Comparison of ENCODE assay signal across 8 mouse cellular contexts in the genomic region with DNA sequence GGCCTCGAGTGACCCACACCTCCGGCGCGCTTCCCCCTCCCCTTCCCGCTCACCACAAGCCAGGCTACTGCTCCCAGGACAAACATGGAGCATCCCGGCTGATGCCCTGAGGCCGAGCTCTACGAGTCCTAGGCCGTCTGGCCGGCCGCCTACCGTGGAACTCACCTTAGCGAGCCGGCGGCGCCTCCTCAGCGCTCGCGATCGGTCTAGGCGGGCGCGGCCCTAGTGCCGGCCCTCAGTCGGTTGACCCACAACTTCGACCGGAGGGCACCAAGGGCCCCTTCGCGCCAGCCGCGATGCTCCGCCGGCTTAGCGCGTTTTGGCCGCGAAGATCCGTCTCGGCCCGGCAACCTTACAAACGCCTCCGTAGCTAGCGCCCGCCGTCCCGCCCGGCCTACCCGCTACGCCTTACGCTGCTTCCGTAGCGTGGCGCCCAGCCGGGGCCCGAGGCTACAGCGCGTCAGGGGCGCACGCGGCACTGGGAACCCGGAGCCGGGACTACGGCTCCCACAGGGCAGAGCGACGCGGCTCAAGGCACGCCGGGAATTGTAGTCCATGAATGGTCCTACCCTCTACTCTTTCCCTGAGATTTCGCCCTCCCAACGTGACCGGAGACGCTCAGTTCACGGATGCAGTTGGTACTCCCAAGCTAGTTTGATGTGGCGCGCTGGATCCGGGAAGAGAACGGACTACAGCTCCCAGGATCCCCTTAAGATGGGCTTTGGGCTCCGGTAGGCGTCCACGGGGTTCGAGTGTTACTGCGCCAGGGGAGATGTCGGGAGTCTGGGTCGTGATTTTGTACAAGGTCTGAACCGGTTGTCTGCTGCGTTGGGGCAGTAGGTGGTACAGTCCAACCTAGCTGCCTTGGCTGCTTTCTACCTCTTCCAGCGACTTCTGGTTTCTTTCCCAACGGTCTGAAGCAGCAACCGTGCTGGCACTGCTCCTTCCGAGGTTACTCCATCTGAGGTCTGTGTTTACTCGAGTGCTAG. TPM values are rescaled to one million over a fixed set of nuclear protein-coding genes. Genes with fewer than 3 reads are reported as not detected.
A peak's percentile ranks its signal among the peaks of the same experiment; 100 is the strongest.
DNase-seq lines count a peak whose midpoint lies in the region; ATAC-seq and TF ChIP-seq lines count a peak whose summit lies in the region.

A gene (minus strand): TSS at position 491 of the 989 bp plus-strand sequence.

- H3K4me3 ChIP-seq in C2C12 (ENCODE audit: insufficient read depth, poor library complexity, severe bottlenecking) (peak within 1 kb of the TSS; percentile 86), myocyte (peak within 1 kb of the TSS; percentile 57)
- H3K4me3 ChIP-seq in erythroblast, embryonic 14.5 days (replicated peaks) = peak within 1 kb of the TSS; percentile 84
- H3K4me3 ChIP-seq in heart, embryonic 11.5 days (ENCODE audit: low read depth, low read length) = peak within 1 kb of the TSS; percentile 65
- peak within 1 kb of the TSS; percentile 83 for H3K4me3 ChIP-seq in kidney, embryonic 16.5 days (ENCODE audit: low read length)
- H3K4me3 ChIP-seq in liver, adult 2 months (ENCODE audit: insufficient read depth, low read depth, low read length) = peak within 1 kb of the TSS; percentile 69

- peaks cover 48% of the 10 kb centered on the region for H3K79me2 ChIP-seq in C2C12 (ENCODE audit: control insufficient read depth, insufficient read depth)
- peaks cover 22% of the 10 kb centered on the region for H3K79me2 ChIP-seq in liver, adult 2 months (ENCODE audit: control insufficient read depth, insufficient read depth, low read length)
- H3K79me2 ChIP-seq in myocyte (ENCODE audit: control insufficient read depth, insufficient read depth) = peaks cover 25% of the 10 kb centered on the region

- peak; percentile 99 for DNase-seq in brain, embryonic 14.5 days (ENCODE audit: low read depth)
- DNase-seq in liver, adult 2 months (ENCODE audit: extremely low read depth, low read depth, low spot score) = peak; percentile 92
- peak; percentile 92 for DNase-seq in splenic B cell, adult 2 months (ENCODE audit: low read depth, low spot score)

- H3K9ac ChIP-seq in heart, embryonic 11.5 days (ENCODE audit: low read depth, low read length) = peak within 1 kb of the TSS; percentile 87
- peak within 1 kb of the TSS; percentile 89 for H3K9ac ChIP-seq in kidney, embryonic 16.5 days (replicated peaks; ENCODE audit: low read length)
- H3K9ac ChIP-seq in liver, adult 2 months (ENCODE audit: low read depth, low read length) = peak within 1 kb of the TSS; percentile 74

- H3K4me1 ChIP-seq in erythroblast, embryonic 14.5 days (ENCODE audit: control insufficient read depth) = peaks cover 62% of the 10 kb centered on the region
- peaks cover 13% of the 10 kb centered on the region for H3K4me1 ChIP-seq in heart, embryonic 11.5 days (ENCODE audit: control insufficient read depth, insufficient read depth, low read length)
- peaks cover 16% of the 10 kb centered on the region for H3K4me1 ChIP-seq in kidney, embryonic 16.5 days (ENCODE audit: insufficient read depth, low read length)
- H3K4me1 ChIP-seq in liver, adult 2 months (ENCODE audit: control insufficient read depth, insufficient read depth, low read length) = peaks cover 11% of the 10 kb centered on the region

- peaks cover 44% of the 10 kb centered on the region for H3K79me3 ChIP-seq in C2C12 (ENCODE audit: low read depth)

- no peaks in the 10 kb centered on the region for H3K9me3 ChIP-seq in erythroblast, embryonic 14.5 days (ENCODE audit: control insufficient read depth, low read length)
- H3K9me3 ChIP-seq in heart, embryonic 11.5 days (replicated peaks; ENCODE audit: control insufficient read depth, low read length) = no peaks in the 10 kb centered on the region
- no peaks in the 10 kb centered on the region for H3K9me3 ChIP-seq in kidney, embryonic 16.5 days (ENCODE audit: low read length)

- H3K4me2 ChIP-seq in heart, embryonic 11.5 days = peak within 1 kb of the TSS; percentile 89
- H3K4me2 ChIP-seq in kidney, embryonic 16.5 days (replicated peaks; ENCODE audit: low read depth, low read length) = peak within 1 kb of the TSS; percentile 76
- peak within 1 kb of the TSS; percentile 96 for H3K4me2 ChIP-seq in myocyte (ENCODE audit: low read depth)

- peak; percentile 74; the same call in 1 of the 2 replicates for TF ChIP-seq POLR2A in brain, embryonic 14.5 days (IDR thresholded peaks at IDR 0.05; ENCODE audit: borderline replicate concordance, extremely low read depth, insufficient read depth, insufficient read length, poor library complexity, severe bottlenecking)
- 0 out of 2 replicates have a peak, but pooled peaks have one; percentile 55 for TF ChIP-seq POLR2A in liver, adult 2 months (IDR thresholded peaks at IDR 0.05; ENCODE audit: extremely low read depth, insufficient read depth, low read length)
- peak; percentile 84 for TF ChIP-seq POLR2A in myocyte (IDR thresholded peaks at IDR 0.05; ENCODE audit: insufficient read length, low read depth)

- peak; percentile 97 for ATAC-seq in heart, embryonic 11.5 days (replicated peaks; ENCODE audit: insufficient number of reproducible peaks, low FRiP score, low TSS enrichment)
- peak; percentile 99 for ATAC-seq in kidney, embryonic 16.5 days (ENCODE audit: low FRiP score, low TSS enrichment)

- peaks cover 5% of the 10 kb centered on the region for H3K36me3 ChIP-seq in C2C12 (ENCODE audit: control insufficient read depth, insufficient read depth)
- peaks cover 30% of the 10 kb centered on the region for H3K36me3 ChIP-seq in erythroblast, embryonic 14.5 days (ENCODE audit: control insufficient read depth)
- peaks cover 2% of the 10 kb centered on the region for H3K36me3 ChIP-seq in heart, embryonic 11.5 days (ENCODE audit: control insufficient read depth, insufficient read depth, low read length)
- H3K36me3 ChIP-seq in kidney, embryonic 16.5 days (ENCODE audit: insufficient read depth, low read length) = peaks cover 8% of the 10 kb centered on the region
- H3K36me3 ChIP-seq in liver, adult 2 months (ENCODE audit: control insufficient read depth, insufficient read depth, low read length) = no peaks in the 10 kb centered on the region
- H3K36me3 ChIP-seq in myocyte (ENCODE audit: control insufficient read depth, insufficient read depth) = no peaks in the 10 kb centered on the region
- no peaks in the 10 kb centered on the region for H3K36me3 ChIP-seq in splenic B cell, adult 2 months (ENCODE audit: control insufficient read depth, insufficient read depth, low read length, poor library complexity, severe bottlenecking)

- no peak for TF ChIP-seq CTCF in C2C12 (IDR thresholded peaks at IDR 0.05; ENCODE audit: control insufficient read depth, insufficient read depth, insufficient read length)
- no peak for TF ChIP-seq CTCF in brain, embryonic 14.5 days (IDR thresholded peaks at IDR 0.05; ENCODE audit: borderline replicate concordance, extremely low read depth, insufficient read depth, insufficient read length)
- TF ChIP-seq CTCF in liver, adult 2 months (IDR thresholded peaks at IDR 0.05; ENCODE audit: low read depth, low read length) = no peak

- H3ac ChIP-seq in C2C12 (ENCODE audit: control insufficient read depth, insufficient read length, low read depth) (peak within 1 kb of the TSS; percentile 74), myocyte (ENCODE audit: control insufficient read depth, insufficient read length) (peak within 1 kb of the TSS; percentile 48)

- under 1% methylated on average over 91 of the region's 91 CpGs for WGBS in heart, embryonic 11.5 days (ENCODE audit: insufficient replicate concordance)
- WGBS in kidney, embryonic 16.5 days = under 1% methylated on average over 91 of the region's 91 CpGs
- WGBS in liver, adult 2 months = under 1% methylated on average over 91 of the region's 91 CpGs

- H3K27me3 ChIP-seq in C2C12 (ENCODE audit: control insufficient read depth, insufficient read depth, insufficient read length) (no peaks in the 10 kb centered on the region), myocyte (ENCODE audit: control insufficient read depth, insufficient read depth, insufficient read length) (no peaks in the 10 kb centered on the region)
- H3K27me3 ChIP-seq in erythroblast, embryonic 14.5 days (ENCODE audit: control insufficient read depth) = peaks cover 15% of the 10 kb centered on the region
- H3K27me3 ChIP-seq in heart, embryonic 11.5 days (ENCODE audit: control insufficient read depth, insufficient read depth, low read length) = no peaks in the 10 kb centered on the region
- no peaks in the 10 kb centered on the region for H3K27me3 ChIP-seq in kidney, embryonic 16.5 days (ENCODE audit: insufficient read depth, low read length)
- H3K27me3 ChIP-seq in liver, adult 2 months (ENCODE audit: control insufficient read depth, insufficient read depth, low read length) = no peaks in the 10 kb centered on the region
- H3K27me3 ChIP-seq in splenic B cell, adult 2 months (ENCODE audit: control insufficient read depth, insufficient read depth, low read length, poor library complexity, severe bottlenecking) = no peaks in the 10 kb centered on the region

- H3K27ac ChIP-seq in heart, embryonic 11.5 days (ENCODE audit: low read depth, low read length) = peak within 1 kb of the TSS; percentile 62
- H3K27ac ChIP-seq in kidney, embryonic 16.5 days (ENCODE audit: low read length) = peak within 1 kb of the TSS; percentile 89
- peak within 1 kb of the TSS; percentile 71 for H3K27ac ChIP-seq in liver, adult 2 months (replicated peaks; ENCODE audit: insufficient read depth, low read depth, low read length)

TF ChIP-seq in C2C12, 6 proteins besides CTCF, POLR2A, EP300 and RAD21 (continues in another document):
- TF ChIP-seq FOSL1 (IDR thresholded peaks at IDR 0.05; ENCODE audit: insufficient read depth, low read length, poor library complexity, severe bottlenecking) (no peak), MYOD1 (IDR thresholded peaks at IDR 0.05; ENCODE audit: control insufficient read depth, insufficient read length, low read depth) (no peak), MYOG (IDR thresholded peaks at IDR 0.05; ENCODE audit: control insufficient read depth, extremely low read depth, insufficient read length) (no peak), CEBPB (IDR thresholded peaks at IDR 0.05; ENCODE audit: low read depth) (no peak)

TF ChIP-seq in myocyte, 11 proteins besides CTCF, POLR2A, EP300 and RAD21 (continues in another document):
- peak; percentile 39 for TF ChIP-seq USF1 (IDR thresholded peaks at IDR 0.05; ENCODE audit: low read depth)
- TF ChIP-seq E2F4 (IDR thresholded peaks at IDR 0.05; ENCODE audit: insufficient read depth) = no peak
- peak; percentile 58 for TF ChIP-seq SRF (IDR thresholded peaks at IDR 0.05; ENCODE audit: control insufficient read depth, insufficient read length, low read depth)
- TF ChIP-seq MYOG (IDR thresholded peaks at IDR 0.05; ENCODE audit: control insufficient read depth in 1 of 3, insufficient read depth in 1 of 3, insufficient read length in 2 of 3, low read depth in 2 of 3) = no peak

RNA-seq across cellular contexts. Expression of the gene that starts here (rescaled TPM):
- polyA plus RNA-seq in C2C12 (2012; fragmentation: generic; extraction: Trizol) (10.6 TPM), myocyte (2012; fragmentation: generic; extraction: Trizol) (7.2 TPM)
- 50.4 and 50.5 TPM in 2 replicates for polyA plus RNA-seq in brain, embryonic 14.5 days (2012; rRNA removed)
- 6.2 and 6.3 TPM in 2 replicates for polyA plus RNA-seq in erythroblast, embryonic 14.5 days (2012)
- polyA plus RNA-seq in heart, embryonic 11.5 days (2014; fragmentation: Nextera tagmentation; extraction: Ambion mirVana) = 12.7 and 15.2 TPM in 2 replicates
- polyA plus RNA-seq in kidney, embryonic 16.5 days (2015; fragmentation: Nextera tagmentation; extraction: Ambion mirVana) = 26.0 and 30.7 TPM in 2 replicates
- total RNA-seq in liver, adult 2 months (2014; rRNA removed) = 1.8 and 3.0 TPM in 2 replicates
- 16.8 and 23.3 TPM in 2 replicates for polyA plus RNA-seq in liver, adult 2 months (2012; rRNA removed)

Comparison
In these comparisons a context has a peak if more than half of its experiments do, and no peak if none do; other contexts are left out.
1. Peak in every context shown above with its lines: DNase-seq, ATAC-seq, H3K4me3 ChIP-seq and H3K27ac ChIP-seq.